Mouse (Mus musculus): ENCODE results near the gene Rock2.

Rock2 gene

DNA sequence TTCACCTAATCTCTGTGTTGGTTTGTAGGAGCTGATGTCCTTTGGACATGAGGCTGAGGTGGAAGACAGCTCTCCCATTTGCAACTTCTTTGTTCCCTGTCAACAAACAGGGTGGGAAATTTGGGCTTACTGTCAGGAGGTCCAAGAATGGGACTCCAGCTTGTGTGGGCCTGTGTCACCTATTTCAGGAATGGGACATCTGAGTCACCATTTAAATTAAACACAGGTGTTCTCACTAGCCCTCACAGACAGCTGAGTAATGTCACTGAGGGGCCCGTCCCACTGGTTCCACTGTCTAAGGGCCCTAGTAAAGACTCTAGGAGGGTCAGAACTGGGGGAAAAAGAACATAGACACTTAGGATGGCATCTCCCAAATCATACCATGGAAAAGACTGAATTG, 22.7 kb upstream of the Rock2 start:
- no peak for DNase-seq (ENCODE audit: low read depth, low spot score)

DNA sequence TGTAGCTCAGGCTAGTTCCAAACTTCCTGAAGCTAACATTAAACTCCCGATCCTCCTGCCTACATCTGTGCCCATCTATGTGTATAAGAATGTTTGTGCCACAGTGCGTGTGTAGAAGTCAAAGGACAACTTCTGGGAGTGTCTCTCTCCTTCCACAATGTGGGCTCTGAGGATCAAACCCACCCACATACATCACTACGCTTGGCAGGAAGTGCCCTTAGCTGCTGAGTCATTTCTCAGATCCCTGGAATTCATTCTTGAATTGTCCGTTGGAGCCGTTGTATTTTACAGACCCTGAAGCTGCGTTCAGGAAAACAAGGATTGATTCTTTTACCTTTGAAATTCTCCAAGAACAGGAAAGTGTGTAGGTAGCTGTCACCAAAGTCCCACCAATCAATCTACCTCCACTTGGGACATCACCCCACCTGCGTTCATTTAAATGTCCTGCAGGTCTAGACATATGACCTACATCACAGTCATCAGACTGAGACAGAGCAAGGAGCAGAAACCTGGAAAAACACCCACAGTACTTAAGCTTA, 21.7 kb upstream of the Rock2 start:
- no peak for DNase-seq (ENCODE audit: low read depth, low spot score)

DNA sequence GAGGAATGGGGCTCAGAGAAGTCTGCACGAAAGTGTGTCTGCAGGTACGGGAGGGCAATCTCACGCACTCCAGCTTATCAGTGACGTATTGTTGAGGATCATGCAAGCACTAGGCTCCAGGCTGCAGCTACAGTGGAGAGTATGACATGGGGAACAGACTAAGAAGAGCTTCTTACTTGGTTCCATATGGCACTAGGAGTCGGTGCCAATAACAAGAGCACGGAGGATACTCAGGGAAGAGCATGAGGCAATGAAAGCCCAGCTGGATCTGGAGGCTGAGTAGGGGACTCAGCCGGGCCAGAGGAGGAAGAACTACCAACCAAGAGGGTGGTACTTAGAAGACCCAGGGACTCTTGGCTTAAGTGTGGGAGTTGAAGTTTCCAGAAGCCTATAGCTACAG, 21.1 kb upstream of the Rock2 start:
- no peak for DNase-seq (ENCODE audit: low read depth, low spot score)

DNA sequence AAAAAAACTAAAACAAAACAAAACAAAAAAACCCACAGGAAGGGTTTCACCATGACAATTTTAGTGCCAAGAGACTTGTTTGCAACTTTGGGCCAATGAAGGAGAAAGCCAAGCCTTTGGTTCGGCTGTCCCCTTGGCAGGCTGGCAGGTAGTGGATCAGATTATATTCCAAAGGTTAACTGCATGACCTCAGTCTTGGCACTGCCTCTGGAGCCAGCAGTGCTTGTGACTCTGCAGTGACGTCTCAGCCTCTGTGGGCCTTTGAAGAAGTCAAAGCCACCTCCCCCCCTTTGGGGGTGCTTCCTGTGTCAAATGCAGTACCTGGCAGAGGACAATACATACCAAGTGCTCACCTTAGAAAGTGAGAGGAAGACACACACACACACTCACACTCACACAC, 20.6 kb upstream of the Rock2 start:
- no peak for DNase-seq (ENCODE audit: low read depth, low spot score)

DNA sequence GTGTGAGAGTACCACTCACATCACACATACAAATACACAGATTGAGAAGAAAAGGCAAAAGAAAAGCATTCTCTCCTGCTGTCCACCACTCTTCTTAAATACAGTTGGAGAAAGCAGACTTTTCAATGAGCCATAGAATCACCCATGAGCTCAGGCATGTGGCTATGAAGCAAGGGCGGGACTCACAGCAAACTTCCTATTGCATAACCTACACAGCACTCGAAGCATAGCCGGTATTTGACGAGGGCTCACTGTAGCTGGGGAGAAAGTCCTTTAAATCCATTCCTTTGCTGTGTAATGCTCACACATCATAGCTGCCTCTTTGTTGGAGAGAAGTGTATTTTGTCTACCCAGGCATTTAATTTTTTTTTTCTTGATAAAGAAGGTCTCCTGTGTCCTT, 19.4 kb upstream of the Rock2 start:
- no peak for DNase-seq (ENCODE audit: low read depth, low spot score)

DNA sequence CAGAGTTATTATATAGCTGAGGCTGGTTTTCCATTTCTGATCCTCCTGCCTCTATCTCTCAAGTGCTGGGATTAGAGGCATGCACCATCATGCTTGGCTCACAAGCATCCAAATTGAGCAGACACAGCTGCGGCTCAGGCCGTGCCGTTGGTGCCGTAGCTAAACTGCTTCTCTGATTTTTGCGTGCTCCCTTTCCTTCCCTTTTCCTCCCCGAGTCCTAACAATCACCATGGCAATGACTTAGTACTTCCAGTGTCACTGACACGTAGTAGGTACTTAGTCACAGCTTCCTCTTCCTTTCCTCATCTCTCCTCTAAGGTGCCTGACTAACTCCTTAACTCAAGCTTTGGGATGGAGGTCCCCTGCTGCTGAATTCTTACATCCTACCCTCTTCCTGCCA, 19.0 kb upstream of the Rock2 start:
- DNase-seq (ENCODE audit: low read depth, low spot score), result no peak

DNA sequence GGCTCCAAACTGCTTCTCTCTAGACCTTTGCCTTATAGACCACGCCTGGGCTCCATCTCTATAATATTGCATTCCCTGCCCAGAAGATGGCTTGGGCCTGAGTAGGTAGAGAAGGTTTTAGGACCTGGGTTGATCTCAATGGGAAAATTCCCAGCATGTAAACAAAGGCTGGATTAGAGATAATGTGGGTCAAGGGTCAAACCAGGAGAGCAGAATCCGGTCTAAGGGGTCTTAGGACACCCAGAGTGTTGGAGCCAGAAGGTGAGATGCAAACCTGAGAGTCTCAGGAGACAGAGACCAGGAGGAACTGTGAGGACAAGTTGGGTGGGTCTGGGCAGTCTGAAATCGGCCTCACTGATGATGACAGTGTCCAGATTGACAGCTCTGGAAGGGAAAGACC, 18.0 kb upstream of the Rock2 start:
- no peak for DNase-seq (ENCODE audit: low read depth, low spot score)

DNA sequence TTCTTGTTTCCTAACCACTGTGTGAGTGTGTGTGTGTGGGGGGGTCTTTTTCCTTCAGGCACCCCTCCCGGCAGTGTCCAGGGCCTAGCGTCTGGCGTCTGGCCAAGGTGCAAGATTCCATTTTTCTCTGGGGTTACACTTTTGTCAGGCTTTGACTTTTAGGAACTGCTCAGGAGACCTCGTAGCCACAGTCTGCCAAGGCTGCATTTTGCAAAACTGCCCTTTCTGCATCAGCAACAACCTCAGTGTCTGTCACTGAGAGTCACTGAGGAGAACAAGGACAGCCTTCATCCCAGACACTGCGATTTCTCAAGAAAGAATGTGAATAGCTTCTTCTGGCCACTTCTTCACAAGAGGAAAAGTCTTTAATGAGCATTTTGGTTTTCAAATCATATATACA, 17.6 kb upstream of the Rock2 start:
- no peak for DNase-seq (ENCODE audit: low read depth, low spot score)

DNA sequence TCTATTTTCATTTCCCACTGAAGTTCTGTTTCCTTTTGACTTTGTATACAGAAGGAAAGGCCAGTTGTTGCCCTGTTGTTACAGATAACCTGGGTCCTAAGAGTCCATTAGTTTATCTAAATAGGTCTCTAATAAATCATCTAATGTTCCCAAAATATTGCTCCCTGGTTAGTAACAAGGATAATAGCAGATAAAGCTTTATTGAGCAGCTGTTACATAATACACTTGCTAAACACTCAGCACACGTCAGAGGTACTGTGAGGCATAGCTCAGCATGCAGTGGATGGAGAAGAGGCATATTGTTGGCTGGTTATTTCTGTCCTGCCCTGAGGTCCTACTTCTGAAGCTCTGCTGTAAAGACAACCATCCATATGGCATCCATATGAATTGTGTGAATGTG, 17.0 kb upstream of the Rock2 start:
- peak; percentile 14 for DNase-seq (ENCODE audit: low read depth, low spot score)

DNA sequence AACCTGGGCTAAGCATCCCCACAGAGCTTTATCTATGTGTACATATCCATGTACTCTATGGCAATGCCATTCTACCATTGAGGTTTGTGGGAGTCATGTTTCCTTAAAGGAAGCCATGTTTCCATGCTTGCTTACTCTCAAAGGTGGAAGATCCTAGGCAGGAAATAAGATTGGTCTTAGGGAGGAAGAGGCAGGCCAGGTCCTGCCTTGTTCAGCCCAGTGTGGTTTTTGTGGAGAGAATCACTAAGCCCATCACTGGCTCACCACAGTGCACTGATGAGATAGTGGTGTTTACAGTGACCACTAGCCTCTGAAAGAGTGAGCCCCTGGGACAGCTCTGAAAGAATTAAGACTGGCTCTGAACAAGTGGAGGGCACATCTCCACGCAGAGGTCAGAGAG, 15.3 kb upstream of the Rock2 start:
- DNase-seq (ENCODE audit: low read depth, low spot score), result no peak

DNA sequence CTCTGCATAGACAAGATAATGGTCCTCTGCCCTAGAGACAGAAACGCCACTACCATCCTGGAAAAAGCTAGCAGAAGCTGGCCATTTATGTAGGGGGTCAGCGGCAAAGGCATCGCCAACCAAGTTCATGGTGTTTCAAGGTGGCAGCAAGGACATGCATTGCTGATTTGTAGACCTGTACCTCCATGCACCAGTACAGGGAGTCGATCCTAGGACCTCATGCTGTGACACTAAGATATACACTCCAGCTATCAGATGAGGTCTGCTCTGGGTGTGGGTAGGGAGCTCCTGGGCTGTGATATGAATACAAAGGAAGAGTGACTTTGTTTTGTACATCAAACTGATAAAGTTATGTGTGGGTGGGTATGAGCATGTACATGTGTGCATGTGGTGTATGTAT, 14.6 kb upstream of the Rock2 start:
- DNase-seq (ENCODE audit: low read depth, low spot score), result no peak

DNA sequence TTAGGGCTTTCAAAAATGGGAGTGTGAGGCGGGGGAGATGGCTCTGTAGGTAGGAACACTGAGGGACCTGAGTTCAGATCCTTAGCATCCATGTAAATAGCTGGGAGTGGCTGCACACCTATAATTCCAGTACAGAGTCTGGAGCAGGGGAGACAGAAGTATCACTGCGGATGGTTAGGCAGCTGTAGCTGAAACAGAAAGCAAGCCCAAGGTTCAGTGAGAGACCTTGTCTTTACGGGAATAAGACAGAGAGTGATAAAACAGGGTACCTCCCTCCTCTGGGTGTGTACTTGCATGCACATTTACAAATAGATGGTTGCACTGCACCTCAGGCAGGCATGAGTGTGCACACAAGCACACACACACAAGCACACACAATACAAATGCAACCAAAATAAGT, 12.3 kb upstream of the Rock2 start:
- DNase-seq (ENCODE audit: low read depth, low spot score), result no peak

DNA sequence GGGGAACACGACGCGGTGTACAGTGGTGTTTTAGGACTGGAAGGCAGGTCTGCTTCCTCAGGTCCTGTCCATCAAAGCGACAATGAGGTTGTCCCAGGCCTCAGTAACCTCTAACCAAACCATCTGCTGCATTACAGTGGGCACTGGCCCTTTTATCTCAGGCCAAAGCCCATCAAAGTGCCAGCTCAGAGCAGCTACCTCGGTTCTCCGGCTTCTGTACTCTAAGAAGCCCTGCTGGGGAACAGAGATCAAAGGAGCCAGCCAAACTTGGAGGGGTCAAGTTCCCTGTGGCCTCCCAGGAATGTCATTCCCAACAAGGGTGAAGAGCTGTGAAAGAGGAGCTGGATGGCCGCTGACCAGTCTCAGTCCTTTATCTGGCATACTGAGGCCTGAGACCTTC, 11.6 kb upstream of the Rock2 start:
- no peak for DNase-seq (ENCODE audit: low read depth, low spot score)

DNA sequence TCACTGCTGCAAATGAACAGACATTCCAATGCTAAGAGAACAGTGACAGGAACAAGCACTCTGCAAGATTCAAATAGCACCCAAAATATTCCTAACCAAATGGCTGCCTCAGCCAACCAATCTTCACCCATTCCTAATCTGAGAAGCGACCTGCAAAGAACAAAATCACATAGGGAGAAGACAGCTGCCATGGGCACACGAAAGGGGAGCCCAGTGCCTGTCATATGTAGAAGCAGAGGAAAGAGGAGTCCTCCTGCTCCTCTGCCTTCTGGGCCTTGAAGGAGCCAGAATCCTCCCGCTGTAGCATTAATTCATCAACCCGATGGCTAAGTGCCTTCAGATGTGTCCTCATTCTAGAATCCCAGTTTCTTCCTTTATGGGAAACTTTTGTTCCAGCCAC, 10.2 kb upstream of the Rock2 start:
- no peak for DNase-seq (ENCODE audit: low read depth, low spot score)

DNA sequence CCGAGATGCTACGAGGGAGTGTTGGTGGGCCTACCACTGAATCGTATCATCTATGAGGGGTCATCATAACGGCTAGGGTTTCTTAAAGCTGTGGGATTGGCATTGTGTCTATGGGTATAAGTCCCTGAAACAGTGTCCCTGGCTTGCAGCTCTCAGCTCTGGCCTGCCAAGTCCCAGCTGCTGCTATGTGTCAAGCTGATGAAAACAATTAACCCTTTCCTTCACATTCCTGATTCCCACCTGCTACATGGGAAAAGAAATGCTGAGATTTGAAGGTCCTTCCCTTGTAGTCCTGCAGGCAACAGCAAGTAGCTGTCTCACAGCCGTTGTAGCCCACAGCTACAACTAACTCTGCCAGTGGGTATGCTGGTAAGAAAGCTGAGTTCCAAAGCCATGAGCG, 8.3 kb upstream of the Rock2 start:
- no peak for DNase-seq (ENCODE audit: low read depth, low spot score)

DNA sequence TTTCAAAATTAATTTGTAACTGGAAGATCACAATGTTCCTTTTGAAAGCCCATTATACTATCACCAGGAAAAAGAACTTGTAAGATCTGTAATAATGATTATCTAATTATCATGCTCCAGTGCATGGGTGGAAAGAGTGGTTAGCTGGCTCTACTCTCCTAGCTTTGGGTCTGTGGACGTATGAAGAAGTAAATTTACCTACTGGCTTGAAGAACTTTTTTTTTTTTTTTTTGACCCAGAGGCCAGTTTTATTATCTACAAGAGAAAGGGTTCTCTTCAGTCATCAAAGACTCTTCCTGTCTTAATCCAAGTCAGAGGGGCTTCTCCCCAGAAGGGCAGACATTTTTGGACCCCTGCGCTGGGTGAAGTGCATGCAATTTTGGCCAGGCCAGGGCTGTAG, 1.7 kb upstream of the Rock2 start:
- DNase-seq (ENCODE audit: low read depth, low spot score), result no peak

DNA sequence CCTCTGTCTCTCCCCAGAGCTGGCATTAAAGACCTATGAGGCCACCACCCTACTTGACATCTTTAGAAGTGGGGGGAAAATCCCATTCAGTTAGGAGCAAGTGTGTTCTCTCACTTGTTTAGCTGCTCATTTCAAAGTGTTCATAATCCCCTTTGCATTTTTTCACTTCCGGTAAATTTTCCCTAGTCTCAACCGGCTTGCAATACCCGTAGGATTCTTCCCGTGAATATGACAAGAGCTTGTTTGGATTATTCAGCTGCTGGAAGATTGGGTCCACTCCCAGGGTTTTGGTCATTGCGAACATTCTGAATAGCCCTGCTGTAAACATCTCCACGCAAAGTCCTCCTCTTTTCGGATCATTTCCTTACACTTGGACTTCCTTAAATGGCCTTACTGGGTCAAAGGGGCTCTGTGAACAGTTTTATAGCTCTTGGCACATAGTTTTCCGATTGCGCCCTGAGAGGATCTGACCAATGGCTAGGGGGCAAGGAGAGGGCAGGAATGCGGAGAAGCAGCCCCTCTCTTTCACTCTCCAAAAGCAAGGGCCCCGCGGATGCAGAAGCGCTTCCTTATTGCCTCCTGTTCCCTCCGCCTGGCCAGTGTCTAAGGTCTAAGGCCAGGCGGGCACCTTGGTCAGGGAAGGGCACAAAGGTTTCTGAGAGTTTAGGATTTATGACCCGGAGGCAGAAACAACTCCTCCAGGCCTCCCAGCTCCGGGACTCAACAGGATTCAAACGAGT, 869 bp upstream of the Rock2 start:
- DNase-seq (ENCODE audit: low read depth, low spot score), result peak; percentile 78

DNA sequence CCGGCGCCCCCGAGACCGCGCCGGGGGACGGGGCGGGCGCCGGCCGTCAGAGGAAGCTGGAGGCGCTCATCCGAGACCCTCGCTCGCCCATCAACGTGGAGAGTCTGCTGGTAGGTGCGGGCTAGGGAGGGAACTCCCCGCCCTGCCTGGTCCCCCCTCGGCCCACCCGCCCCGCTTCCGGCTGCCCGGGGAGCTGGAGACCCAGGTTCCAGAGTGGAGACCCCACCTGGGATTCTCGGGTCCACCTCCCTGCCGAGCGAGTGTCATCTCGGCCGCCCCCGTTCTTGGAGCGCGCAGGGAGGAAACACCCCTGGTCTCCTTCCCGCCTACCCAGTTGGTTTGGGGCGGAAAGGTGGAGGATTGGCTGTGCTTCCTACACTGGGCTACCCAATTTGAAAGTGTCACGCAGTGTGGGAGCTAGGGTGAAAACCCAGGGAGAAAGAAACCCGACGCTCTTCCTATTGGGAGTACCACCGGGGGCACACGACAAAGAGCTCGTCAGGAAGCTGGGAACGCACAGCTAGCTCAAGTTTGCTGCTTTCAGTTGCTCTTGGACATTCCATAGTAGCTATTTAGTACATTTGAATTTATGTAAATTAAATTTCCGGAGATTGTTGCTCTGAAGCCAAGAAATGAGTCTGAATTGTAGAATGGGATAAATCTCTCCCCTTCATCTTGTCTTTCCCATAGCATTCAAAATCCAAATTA, 680 bp downstream of the Rock2 start:
- DNase-seq (ENCODE audit: low read depth, low spot score), result peak; percentile 75

DNA sequence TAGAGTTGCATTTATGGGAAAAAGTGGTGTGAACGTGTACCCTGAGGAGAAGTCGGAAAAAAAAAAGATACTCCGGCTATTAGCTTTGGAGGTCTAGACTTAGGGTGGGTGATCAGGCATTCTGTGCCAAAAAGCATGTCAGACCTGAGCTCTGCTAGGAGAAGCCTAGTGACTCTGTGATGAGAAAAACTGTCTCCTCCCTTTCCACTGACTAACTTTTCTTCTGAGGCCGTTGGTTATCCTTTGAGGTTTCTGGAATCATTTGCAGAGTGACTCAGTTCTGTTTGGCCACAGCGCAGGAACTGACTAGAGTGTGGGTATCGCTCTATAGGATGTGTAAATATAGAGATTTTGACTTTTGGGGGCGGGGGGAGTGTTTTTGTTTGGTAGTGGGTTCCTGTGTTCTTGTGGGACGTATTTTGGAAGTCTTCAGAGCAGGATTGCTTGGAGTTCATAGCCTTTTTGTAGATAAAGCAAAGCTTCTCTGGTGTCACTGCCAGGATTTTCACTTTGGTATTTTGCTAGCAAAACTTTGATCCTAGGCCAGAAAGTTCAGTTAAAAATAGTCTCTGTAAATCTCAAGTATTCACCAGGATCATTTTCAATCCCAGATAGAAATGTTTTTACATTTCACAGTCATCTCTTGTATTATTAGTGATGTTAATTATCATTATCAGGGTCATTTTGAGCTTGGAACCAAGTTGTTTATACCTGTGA, 1.5 kb downstream of the Rock2 start:
- no peak for DNase-seq (ENCODE audit: low read depth, low spot score)

DNA sequence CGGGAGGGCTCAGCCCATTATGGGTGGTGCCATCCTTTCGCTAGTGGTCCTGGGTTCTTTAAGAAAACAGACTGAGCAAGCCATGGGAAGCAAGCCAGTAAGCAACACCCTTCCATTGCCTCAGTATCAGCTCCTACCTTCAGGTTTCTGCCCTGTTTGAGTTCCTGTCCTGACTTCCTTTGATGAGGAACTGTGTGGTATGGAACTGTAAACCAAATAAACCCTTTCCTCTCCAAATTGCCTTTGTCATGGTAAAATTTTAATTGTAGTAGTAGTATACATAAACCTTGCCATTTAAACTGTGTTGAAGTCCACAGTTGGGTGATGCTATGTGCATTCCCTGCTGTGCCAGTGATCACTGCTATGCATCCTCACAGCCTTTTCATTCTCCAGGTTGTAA, 2.5 kb downstream of the Rock2 start:
- DNase-seq (ENCODE audit: low read depth, low spot score), result no peak

DNA sequence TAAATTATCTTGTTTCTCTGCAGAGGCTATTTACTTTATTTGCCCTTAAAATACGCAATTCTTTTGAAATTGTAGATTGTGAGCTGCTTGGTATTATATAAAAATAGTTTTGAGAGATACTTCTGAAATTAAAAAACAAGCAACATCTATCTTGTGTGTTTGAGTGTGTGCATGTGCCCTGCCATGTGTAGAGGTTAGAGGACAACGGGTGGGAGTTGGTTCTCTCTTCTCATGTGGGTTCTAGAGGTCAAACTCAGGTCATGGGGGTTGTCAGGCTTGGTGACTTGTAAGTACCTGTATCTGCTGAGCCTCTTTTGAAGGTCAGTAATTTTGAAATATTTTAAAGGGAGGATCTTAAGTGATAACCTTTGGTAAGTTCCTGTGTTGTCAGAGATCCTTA, 3.5 kb downstream of the Rock2 start:
- DNase-seq (ENCODE audit: low read depth, low spot score), result no peak

DNA sequence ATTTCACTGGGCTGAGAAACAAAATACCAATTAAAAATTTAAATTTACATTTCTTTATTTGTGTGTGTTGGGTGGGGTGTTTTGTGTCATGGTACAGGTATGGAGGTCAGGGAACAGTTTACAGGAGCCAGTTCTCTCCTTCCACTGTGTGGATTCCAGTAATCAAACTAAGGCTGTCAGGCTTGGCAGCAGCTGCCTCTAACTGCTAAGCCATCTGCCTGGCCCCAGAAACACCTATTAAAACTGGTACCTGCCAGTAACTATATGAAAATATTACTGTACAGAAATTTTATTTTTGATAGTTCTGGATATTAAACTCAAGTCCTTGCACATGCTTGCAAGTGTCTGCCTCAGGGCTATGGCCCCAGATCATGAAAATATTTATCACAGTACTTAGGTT, 4.1 kb downstream of the Rock2 start:
- DNase-seq (ENCODE audit: low read depth, low spot score), result no peak

Measured in A20 (cell line).